Mouse (Mus musculus): Measurements from ENCODE around the gene Metrn.

Gene Metrn

GRCm38 (mm10) chr17:25777948-25778347, 19.0 kb downstream of the Metrn start:
- no peak for DNase-seq (ENCODE audit: extremely low spot score, low read depth, low spot score)

GRCm38 (mm10) chr17:25775318-25776062, 21.4 kb downstream of the Metrn start:
- no peak for DNase-seq (ENCODE audit: extremely low spot score, low read depth, low spot score)

- peak; percentile 98 for DNase-seq (ENCODE audit: extremely low spot score, low read depth, low spot score)
Observed at GRCm38 (mm10) chr17:25773549-25774120, 23.3 kb downstream of the Metrn start, which contains the start of gene Narfl. TSS of gene Narfl (plus strand) at chr17:25773776.

GRCm38 (mm10) chr17:25769331-25769730, 27.6 kb downstream of the Metrn start:
- DNase-seq (ENCODE audit: extremely low spot score, low read depth, low spot score) = no peak

GRCm38 (mm10) chr17:25765886-25766285, 31.1 kb downstream of the Metrn start:
- no peak for DNase-seq (ENCODE audit: extremely low spot score, low read depth, low spot score)

- no peak for DNase-seq (ENCODE audit: extremely low spot score, low read depth, low spot score)
Observed at GRCm38 (mm10) chr17:25762591-25762990, 34.3 kb downstream of the Metrn start.

GRCm38 (mm10) chr17:25761561-25761970, 35.4 kb downstream of the Metrn start:
- DNase-seq (ENCODE audit: extremely low spot score, low read depth, low spot score) = no peak

GRCm38 (mm10) chr17:25760148-25760547, 36.8 kb downstream of the Metrn start:
- DNase-seq (ENCODE audit: extremely low spot score, low read depth, low spot score) = no peak

GRCm38 (mm10) chr17:25757691-25758090, 39.2 kb downstream of the Metrn start:
- no peak for DNase-seq (ENCODE audit: extremely low spot score, low read depth, low spot score)

- DNase-seq (ENCODE audit: extremely low spot score, low read depth, low spot score) = no peak
Observed at GRCm38 (mm10) chr17:25756378-25757242, 40.3 kb downstream of the Metrn start.

GRCm38 (mm10) chr17:25755627-25756377, 41.1 kb downstream of the Metrn start:
- DNase-seq (ENCODE audit: extremely low spot score, low read depth, low spot score) = no peak

- DNase-seq (ENCODE audit: extremely low spot score, low read depth, low spot score) = no peak
Observed at GRCm38 (mm10) chr17:25755086-25755485, 41.9 kb downstream of the Metrn start.

GRCm38 (mm10) chr17:25754241-25754640, 42.7 kb downstream of the Metrn start, which contains the start of gene Msln:
TSS of gene Msln (minus strand) at chr17:25754378.
- DNase-seq (ENCODE audit: extremely low spot score, low read depth, low spot score) = no peak

GRCm38 (mm10) chr17:25751446-25751845, 45.5 kb downstream of the Metrn start:
- DNase-seq (ENCODE audit: extremely low spot score, low read depth, low spot score) = no peak

GRCm38 (mm10) chr17:25749314-25749713, 47.6 kb downstream of the Metrn start:
- no peak for DNase-seq (ENCODE audit: extremely low spot score, low read depth, low spot score)

GRCm38 (mm10) chr17:25748238-25748637, 48.7 kb downstream of the Metrn start:
- DNase-seq (ENCODE audit: extremely low spot score, low read depth, low spot score) = no peak

GRCm38 (mm10) chr17:25744311-25744710, 52.6 kb downstream of the Metrn start:
- no peak for DNase-seq (ENCODE audit: extremely low spot score, low read depth, low spot score)

- no peak for DNase-seq (ENCODE audit: extremely low spot score, low read depth, low spot score)
Observed at GRCm38 (mm10) chr17:25743831-25744230, 53.1 kb downstream of the Metrn start.
